Mouse (Mus musculus) megakaryocyte progenitor cell, adult 5-6 weeks (primary cell): Measurements from ENCODE around the gene Antxr1. TPM values are rescaled to one million over a fixed set of nuclear protein-coding genes. Genes with fewer than 3 reads are reported as not detected.
A peak's percentile ranks its signal among the peaks of the same experiment; 100 is the strongest.

Source experiments
- ATAC-seq: replicated peaks from 2 replicates; pipeline ENCODE4 v1.8.0; 2016; ENCODE audit warnings: mild to moderate bottlenecking, moderate TSS enrichment, inconsistent platforms; ENCODE audit not compliant: poor library complexity
- total RNA-seq, 2 experiments: library from RNA; stranded (forward) in 1 of 2; stranded (reverse) in 1 of 2; fragments of 157-497, 149-512 nt in 1 of 2; fragments of 200-1000 nt in 1 of 2; gene quantifications; 2 replicates each; pipeline versions ENCODE4 v1.2.3 to v1.2.4; 2015 to 2017

The Antxr1 gene
- total RNA-seq, 2 experiments from 2014 or later = 0.08 to 1.2 TPM

DNA sequence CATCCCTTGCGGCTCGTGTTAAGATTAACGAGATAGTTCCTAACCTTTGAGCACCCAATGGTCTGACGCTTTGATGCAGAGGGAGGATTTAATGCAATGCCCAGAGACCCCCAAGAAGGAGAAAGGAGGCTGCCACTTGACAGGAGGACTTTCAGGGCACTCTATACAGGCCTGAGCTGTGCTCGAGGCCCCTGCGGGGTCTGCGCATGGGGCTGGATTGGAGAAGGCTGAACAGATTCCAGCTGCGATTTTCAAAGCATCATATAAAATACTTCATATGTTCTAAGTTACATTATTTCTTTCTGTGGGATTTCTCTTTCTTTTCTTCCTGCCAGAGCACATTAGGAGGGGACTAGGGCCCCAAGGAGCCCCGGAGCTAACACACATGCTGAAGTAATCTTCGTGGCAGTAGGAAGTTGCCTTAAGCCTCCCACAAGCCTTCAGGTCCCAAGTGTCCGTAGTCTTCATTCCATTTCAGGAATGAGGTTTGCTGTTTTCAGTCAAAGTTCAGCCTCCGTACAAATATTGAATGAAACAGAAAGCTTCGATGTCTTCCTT, 133.5 kb downstream of the Antxr1 start:
- ATAC-seq = no peak

DNA sequence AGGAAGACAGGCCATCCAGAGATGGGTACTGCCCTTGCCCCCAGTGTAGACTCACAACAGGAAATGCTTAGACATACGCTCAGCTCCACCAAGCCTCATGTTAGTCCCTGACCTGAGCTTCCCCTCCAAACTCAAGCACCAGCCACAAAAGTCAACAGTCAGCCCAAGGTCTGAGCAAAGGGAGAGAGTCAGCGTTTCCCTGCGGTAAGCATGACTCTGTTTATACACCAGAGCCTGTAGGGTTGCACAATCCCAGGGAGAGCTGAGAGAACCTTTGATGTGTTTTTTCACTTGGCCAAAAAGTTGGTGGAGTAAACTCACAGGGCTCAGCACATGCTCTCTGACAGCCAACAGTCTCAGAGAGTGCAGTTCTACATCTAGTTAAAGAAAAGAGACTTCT, 145.9 kb downstream of the Antxr1 start:
- peak; percentile 88 for ATAC-seq

- no peak for ATAC-seq
Observed at GRCm38 (mm10) chr6:87186988-87187387, 148.6 kb downstream of the Antxr1 start.

DNA sequence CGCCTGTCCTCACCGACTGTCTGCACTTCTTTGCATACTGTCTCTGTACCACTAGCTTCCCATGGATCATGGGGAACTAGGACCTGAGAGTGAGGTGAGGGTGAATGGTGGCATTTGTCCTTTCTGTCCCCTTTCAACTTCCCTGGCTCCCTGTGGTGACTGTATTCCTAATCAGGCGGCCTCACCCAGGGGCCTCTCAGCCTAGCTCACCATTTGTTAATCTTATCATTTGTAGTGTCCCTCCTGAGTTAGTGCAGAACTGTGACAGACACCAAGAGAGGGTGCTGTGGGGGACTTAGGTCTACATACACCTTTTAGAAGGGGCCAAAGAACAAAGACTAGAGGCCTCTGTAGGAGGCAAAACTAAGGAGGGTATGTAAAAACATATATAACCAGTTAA, 151.2 kb downstream of the Antxr1 start:
- ATAC-seq = peak; percentile 43

DNA sequence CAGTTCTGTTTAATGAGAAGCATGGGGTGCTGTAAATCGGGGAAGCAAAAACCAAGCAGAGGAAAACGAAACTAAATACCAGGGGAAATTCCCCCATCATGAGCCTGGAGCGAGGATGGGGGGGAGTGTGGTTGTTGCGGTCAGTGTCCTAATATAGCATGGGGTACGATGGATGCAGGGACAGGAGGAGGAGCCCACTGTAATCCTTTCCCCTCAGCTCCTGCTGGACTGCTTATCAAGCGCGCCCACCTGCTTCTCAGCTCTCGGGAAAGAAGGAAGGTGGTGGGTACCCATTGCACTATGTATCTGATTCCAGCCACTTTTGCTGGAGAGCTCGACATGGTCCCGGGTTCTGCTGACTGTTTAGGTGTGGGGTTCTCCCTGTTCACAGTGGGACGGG, 151.6 kb downstream of the Antxr1 start:
- peak; percentile 93 for ATAC-seq

DNA sequence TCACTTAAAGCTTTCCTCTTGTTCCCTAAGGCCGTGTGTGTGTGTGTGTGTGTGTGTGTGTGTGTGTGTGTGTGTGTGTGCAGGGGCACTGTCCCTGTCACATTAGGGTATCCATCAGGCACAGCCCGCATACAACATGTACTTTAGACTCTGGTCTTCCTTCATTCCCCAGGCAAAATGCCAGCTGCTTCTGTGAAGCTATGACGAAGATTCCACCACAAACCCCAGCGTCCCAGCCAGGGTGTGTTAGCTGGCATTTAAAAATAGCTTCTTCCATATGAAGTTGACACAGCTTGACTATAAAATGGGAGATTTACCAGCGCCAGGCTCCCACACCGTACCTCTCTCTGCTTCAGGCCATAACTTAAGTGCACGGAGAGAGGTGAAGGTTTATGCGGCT, 152.5 kb downstream of the Antxr1 start:
- ATAC-seq = 0 out of 2 replicates have a peak, but pooled peaks have one; percentile 15

DNA sequence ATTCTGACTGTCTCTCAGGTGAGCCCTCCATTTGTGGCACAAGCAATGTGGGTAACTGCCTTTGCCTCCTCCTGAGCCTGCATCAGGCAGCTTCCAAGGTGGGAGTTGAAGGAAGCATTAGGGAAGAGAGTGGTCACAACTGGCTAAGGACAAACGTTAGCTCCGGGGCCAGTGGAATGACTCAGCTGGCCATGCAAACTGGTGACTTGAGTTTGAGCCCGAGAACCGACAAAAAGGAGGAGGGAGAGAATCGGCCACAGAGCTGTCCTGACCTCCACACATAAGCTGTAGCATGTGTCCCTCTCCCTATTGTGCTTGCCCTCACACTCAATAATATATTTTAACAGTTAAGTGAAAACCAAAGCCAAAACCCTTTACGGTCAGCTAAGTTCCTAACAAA, 152.9 kb downstream of the Antxr1 start:
- ATAC-seq = no peak

DNA sequence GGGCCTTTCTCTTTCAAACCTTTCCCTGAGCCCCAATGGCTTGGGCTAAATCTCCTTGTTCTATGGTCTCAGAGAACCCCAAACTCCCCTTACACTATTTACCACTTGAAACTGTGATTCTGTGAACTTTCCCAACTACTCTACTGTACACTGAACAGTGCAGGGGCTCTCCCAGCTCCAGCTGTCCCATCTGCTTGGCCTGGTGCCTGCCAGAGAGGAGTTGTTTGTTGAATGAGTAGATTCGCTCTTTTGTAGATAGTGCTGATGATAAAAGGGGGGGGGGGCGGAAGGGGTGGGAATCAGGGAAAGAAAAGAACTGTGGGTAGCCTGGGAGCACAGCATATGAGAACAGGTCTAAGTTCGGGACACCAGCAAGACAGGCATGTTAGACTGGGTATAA, 164.2 kb downstream of the Antxr1 start:
- no peak for ATAC-seq

GRCm38 (mm10) chr6:87170875-87171274, 164.7 kb downstream of the Antxr1 start:
- no peak for ATAC-seq

- no peak for ATAC-seq
Observed at GRCm38 (mm10) chr6:87170277-87170676, 165.3 kb downstream of the Antxr1 start.

DNA sequence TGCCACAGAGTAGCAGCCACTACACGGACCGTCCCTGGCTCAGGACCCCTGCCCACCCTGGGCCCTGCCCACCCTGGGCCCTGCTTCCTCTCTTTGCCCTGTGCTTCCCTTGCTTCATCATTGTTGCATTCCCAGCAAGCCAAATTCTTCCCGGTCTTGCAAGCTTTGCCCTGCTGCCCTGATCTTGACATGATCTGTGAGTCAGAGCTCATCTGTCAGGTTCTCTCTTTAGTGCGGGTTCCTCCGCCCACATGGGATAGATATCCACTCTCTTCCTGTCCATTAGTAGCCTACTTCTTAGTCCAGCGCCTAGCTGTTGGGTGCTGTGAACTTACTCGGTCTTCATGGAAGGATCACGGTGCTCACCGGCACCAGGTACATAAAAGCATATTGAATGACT, 167.6 kb downstream of the Antxr1 start:
- ATAC-seq = no peak

DNA sequence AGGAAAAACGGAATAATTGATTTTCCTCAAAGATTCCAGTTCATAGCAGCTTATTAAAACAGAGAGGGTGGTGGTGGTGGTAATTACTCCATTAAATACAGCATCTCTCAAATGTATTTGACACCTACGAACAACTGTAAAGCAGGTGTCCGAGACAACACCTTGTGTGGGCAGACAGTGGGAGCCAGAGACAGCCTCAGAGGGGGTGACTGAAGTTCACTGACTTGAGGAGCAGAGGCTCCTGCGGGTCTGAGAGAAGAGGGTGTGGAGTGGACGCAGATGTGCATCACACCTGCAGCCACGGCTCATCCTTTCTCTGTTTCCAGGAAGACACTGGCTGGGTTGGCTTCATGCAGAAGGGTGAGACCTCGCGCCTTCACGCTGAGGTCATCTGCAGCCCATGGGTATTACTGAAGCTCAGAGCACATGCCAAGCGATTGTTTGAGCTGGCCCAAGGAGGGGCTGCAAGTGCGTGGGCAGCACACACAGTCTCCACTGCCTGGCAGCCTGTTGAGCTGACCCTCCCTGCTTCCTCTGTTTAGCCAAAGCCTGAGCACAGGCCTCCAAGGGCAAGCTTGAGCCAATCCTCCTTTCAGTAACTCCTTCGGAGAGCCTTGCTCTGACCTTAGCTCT, 168.8 kb downstream of the Antxr1 start:
- ATAC-seq = no peak

DNA sequence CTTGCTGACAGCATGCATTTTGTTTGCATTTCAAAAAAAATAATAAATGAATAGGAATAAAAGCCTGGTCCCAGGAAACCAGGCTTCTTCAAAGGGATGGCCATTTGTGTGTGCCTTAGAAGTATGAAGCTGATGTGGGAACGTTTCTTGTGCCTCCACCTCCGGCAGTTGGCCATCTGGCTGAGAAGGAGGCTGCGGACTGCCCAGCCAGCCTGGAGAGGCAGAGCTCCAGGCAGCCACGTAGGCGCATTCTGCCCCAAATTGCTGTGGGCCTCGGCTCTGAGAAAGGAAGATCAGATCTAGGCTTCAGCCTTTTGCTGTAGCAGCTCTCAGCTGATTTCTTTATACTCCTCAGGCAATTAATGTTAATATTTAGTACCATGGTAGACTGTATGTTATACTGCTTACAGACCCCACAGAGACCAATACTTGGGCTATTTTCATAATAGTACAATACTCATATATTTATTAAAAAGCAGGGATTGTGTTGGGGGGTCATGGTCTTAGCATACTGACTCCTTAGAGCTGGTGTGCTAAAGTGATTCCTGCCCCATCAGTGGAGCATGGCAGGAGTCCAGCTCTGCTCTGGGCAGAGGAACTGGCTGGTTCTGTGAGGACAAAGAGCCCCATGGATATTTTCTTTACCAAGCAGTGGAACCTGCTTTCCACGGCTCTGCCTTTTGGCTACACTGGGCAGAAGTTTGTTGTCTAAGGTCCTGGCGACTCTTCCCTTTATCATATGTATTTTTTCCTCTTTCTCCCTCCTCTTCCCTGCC, 169.9 kb downstream of the Antxr1 start:
- no peak for ATAC-seq

- ATAC-seq = no peak
Observed at GRCm38 (mm10) chr6:87161391-87162263, 174.0 kb downstream of the Antxr1 start.

GRCm38 (mm10) chr6:87160196-87160595, 175.4 kb downstream of the Antxr1 start:
- ATAC-seq = no peak

DNA sequence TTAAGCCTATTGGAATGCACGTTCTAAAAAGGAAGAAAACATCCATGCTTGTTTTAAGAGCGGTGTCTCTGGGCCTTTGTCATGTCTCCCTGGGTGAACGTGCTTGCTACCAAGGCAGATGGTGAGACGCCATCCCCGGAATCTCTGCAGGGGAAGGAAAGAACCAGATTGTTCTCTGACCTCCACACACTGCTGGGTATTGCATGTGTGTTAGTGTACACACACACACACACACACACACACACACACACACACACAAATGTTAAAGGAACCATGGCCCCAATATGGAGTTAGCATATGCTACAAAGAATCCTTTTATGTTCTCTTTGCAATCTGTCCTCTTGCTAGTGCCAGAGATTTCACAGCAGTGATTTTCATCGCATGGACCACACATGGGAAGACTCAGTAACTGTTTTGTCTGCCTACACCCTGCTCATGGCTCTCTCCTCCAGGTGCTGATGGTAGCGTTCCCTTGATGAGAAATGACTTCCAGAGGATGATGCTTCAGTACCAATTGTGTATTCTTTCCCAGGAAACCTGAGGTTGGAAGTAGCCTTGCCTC, 177.5 kb downstream of the Antxr1 start:
- ATAC-seq = no peak

DNA sequence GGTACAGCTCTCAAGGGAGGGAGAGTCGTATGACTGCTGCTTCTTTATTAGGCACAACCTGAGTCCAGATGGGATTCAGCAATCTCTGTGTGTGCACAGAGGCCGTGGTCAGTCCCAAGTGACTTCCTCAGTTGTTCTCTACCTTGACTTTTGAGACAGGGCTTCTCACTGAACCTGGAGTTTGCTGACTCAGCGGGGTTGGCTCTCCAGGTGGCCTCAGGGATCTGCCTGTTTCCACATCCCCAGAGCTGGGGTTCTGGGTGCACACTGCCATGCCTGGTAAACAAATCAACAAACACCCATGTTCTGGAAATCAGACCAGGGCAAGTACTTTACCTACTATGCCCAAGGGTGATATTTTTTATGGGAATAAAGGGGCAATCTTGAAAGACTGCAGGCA, 181.8 kb downstream of the Antxr1 start:
- ATAC-seq = no peak

GRCm38 (mm10) chr6:87153231-87153580, 182.4 kb downstream of the Antxr1 start:
- ATAC-seq = peak; percentile 23

DNA sequence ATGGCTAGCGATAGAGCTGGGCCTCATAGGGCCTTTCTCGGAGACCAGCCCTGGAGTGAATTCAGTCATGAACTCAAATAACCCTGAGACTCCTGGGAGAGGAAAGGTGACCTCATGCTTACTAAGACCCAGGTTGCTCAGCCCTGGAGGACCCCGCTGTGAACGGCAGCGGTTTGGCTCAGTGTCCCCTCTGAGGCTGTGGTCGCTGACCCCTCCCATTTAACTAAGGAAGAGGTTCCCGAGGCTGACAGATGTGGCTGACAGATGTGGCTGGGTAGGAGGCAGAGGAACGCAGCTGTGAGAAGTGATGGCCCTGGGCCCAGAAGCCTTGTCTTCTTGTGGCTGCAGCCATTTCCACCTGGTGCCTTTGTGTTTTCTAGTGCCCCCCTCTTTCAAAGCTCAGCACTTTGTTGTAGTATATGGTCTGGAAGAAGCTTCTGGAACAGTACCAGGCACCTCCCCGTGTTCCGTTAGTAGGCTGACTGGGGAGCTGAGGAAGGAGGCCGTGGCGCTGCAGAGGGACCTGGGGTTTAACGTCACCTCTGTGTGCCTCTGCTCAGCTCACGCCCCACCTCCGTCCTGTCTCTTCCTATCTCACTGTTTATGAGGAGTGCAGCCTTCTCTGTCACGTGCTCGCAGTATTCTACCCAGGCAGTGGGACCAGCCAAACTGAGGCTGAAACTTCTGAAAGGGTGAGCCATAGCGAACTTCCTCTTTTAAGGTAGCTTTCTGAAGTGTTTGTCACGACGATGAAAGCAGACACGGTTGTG, 183.0 kb downstream of the Antxr1 start:
- ATAC-seq = peak; percentile 97

GRCm38 (mm10) chr6:87151427-87151826, 184.2 kb downstream of the Antxr1 start:
- ATAC-seq = no peak
